Mouse (Mus musculus) CH12.LX (cell line): Measurements from ENCODE around the gene Khk.

Experiments
- CHD1 ChIP-seq: IDR thresholded peaks from 2 replicates; pipeline ENCODE4 v1.6.1; 2012; ENCODE audit warnings: low read depth, low read length, improper control_type of control experiment, inconsistent platforms
- CHD2 ChIP-seq: IDR thresholded peaks from 2 replicates; pipeline ENCODE4 v1.6.1; 2011; ENCODE audit warnings: low read length, improper control_type of control experiment
- CTCF ChIP-seq, 2 experiments: IDR thresholded peaks in 1 of 2; conservative IDR thresholded peaks in 1 of 2; 2 replicates each; pipeline ENCODE4 v1.5.1; 2011 to 2012; ENCODE audit warnings: low read depth in 2 of 2, low read length in 2 of 2, improper control_type of control experiment in 1 of 2, inconsistent platforms in 1 of 2, mild to moderate bottlenecking in 1 of 2, moderate library complexity in 1 of 2
- EP300 ChIP-seq: IDR thresholded peaks from 2 replicates; pipeline ENCODE4 v1.6.1; 2011; ENCODE audit warnings: low read length, improper control_type of control experiment
- HCFC1 ChIP-seq: IDR thresholded peaks from 2 replicates; pipeline ENCODE4 v1.6.1; 2012; ENCODE audit warnings: low read depth, mild to moderate bottlenecking, inconsistent platforms, low read length, improper control_type of control experiment
- JUND ChIP-seq: conservative IDR thresholded peaks from 2 replicates; pipeline ENCODE4 v1.6.1; 2011; ENCODE audit warnings: low read depth, low read length, improper control_type of control experiment
- KAT2A ChIP-seq: IDR thresholded peaks from 2 replicates; pipeline ENCODE4 v1.6.1; 2012; ENCODE audit warnings: low read length, improper control_type of control experiment, inconsistent platforms; ENCODE audit not compliant: insufficient replicate concordance
- MAZ ChIP-seq: IDR thresholded peaks from 2 replicates; pipeline ENCODE4 v1.6.1; 2012; ENCODE audit warnings: low read depth, mild to moderate bottlenecking, inconsistent platforms, low read length, improper control_type of control experiment, moderate library complexity
- MYC ChIP-seq: IDR thresholded peaks from 2 replicates; pipeline ENCODE4 v1.6.1; 2011; ENCODE audit warnings: low read depth, mild to moderate bottlenecking, improper control_type of control experiment, low read length
- NRF1 ChIP-seq: IDR thresholded peaks from 2 replicates; pipeline ENCODE4 v1.6.1; 2014; ENCODE audit warnings: low read depth, mild to moderate bottlenecking, inconsistent platforms, low read length, improper control_type of control experiment, moderate library complexity
- POLR2A ChIP-seq: IDR thresholded peaks from 2 replicates; pipeline ENCODE4 v1.6.1; 2011; ENCODE audit warnings: low read depth, mild to moderate bottlenecking, improper control_type of control experiment, low read length
- ZKSCAN1 ChIP-seq: IDR thresholded peaks from 2 replicates; pipeline ENCODE4 v1.6.1; 2012; ENCODE audit warnings: low read depth, inconsistent platforms, low read length, improper control_type of control experiment, borderline replicate concordance
- ZNF384 ChIP-seq: IDR thresholded peaks from 2 replicates; pipeline ENCODE4 v1.6.1; 2012; ENCODE audit warnings: low read depth, low read length, improper control_type of control experiment, inconsistent platforms

DNA sequence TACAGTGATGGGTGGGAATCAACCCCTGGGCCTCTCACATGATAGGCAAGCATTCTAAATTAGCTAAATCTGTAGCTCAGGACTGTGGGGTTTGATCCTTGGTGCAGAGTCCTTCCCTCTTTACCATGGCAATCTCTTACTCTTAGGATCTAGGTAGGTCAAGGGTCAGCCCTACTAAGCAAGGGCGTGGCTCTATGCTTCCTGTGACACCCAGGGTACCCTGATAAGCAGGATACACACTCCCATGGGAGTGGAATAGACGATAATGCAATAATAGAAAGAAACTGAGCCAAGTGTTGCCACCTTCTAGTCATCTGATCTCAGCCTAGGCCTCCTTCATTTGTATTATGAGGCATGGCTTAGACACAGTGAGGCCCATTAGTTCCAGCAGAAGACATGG is 48.2 kb downstream of the Khk start:
- TF ChIP-seq MAZ (no peak), CTCF (conservative IDR thresholded peaks at IDR 0.05 in 1 of 2, IDR thresholded peaks at IDR 0.05 in 1 of 2; ENCODE audit: low read depth in 2 of 2, low read length in 2 of 2) (no peak), ZNF384 (no peak), KAT2A (no peak), POLR2A (no peak), HCFC1 (no peak), CHD2 (no peak), NRF1 (no peak), EP300 (no peak), ZKSCAN1 (no peak), MYC (no peak), CHD1 (no peak), JUND (no peak)
